Mouse (Mus musculus) retina, postnatal 1 day (tissue): ENCODE results near the gene Podxl.
"Not testable (repeated sequence)": the region's sequence is repeated elsewhere in the genome, so short reads cannot be mapped to it uniquely, and the experiment has no call there.

ENCODE experiments used
- DNase-seq: peaks from one replicate; pipeline ENCODE4 v3.0.0-alpha.2; 2012

Gene Podxl

GRCm38 (mm10) chr6:31564901-31565391 is 1.2 kb upstream of the Podxl start:
- peak; percentile 67 for DNase-seq

- DNase-seq, result no peak
Measured at GRCm38 (mm10) chr6:31564182-31564531, 376 bp upstream of the Podxl start.

- DNase-seq, result peak; percentile 20
Measured at GRCm38 (mm10) chr6:31562371-31563080, 1.3 kb downstream of the Podxl start.

GRCm38 (mm10) chr6:31561948-31562347 is 1.8 kb downstream of the Podxl start:
- not testable (repeated sequence) for DNase-seq

GRCm38 (mm10) chr6:31560138-31560959 is 3.4 kb downstream of the Podxl start:
- DNase-seq, result no peak

- no peak for DNase-seq
Measured at GRCm38 (mm10) chr6:31556460-31557100, 7.2 kb downstream of the Podxl start.

GRCm38 (mm10) chr6:31550876-31551532 is 12.8 kb downstream of the Podxl start:
- DNase-seq, result no peak

- peak; percentile 70 for DNase-seq
Measured at GRCm38 (mm10) chr6:31549361-31550051, 14.3 kb downstream of the Podxl start.

GRCm38 (mm10) chr6:31544318-31544717 is 19.5 kb downstream of the Podxl start:
- DNase-seq, result no peak

GRCm38 (mm10) chr6:31540018-31540417 is 23.8 kb downstream of the Podxl start:
- DNase-seq, result no peak

GRCm38 (mm10) chr6:31538112-31538511 is 25.7 kb downstream of the Podxl start:
- no peak for DNase-seq

- DNase-seq, result no peak
Measured at GRCm38 (mm10) chr6:31537193-31537592, 26.6 kb downstream of the Podxl start.

GRCm38 (mm10) chr6:31534705-31535104 is 29.1 kb downstream of the Podxl start:
- DNase-seq, result no peak

- DNase-seq, result no peak
Measured at GRCm38 (mm10) chr6:31531880-31532279, 31.9 kb downstream of the Podxl start.

GRCm38 (mm10) chr6:31528339-31528738 is 35.4 kb downstream of the Podxl start:
- DNase-seq, result no peak

GRCm38 (mm10) chr6:31527897-31528296 is 35.9 kb downstream of the Podxl start:
- peak; percentile 70 for DNase-seq

GRCm38 (mm10) chr6:31526929-31527328 is 36.9 kb downstream of the Podxl start:
- no peak for DNase-seq

GRCm38 (mm10) chr6:31525231-31525900 is 38.4 kb downstream of the Podxl start:
- DNase-seq, result peak; percentile 78

GRCm38 (mm10) chr6:31524647-31525046 is 39.1 kb downstream of the Podxl start:
- DNase-seq, result peak; percentile 31

- no peak for DNase-seq
Measured at GRCm38 (mm10) chr6:31524121-31524520, 39.7 kb downstream of the Podxl start.

- DNase-seq, result no peak
Measured at GRCm38 (mm10) chr6:31523657-31524056, 40.1 kb downstream of the Podxl start.

GRCm38 (mm10) chr6:31523039-31523438 is 40.7 kb downstream of the Podxl start:
- no peak for DNase-seq
